Mouse (Mus musculus): ENCODE measurements at regions not wholly inside any gene's neighbourhood (a gene's known extent, or its start where the extent isn't known, plus 50 kb on each side); places are given as distances from the start of the nearest gene placed in this dataset.
"Not testable (repeated sequence)": the region's sequence is repeated elsewhere in the genome, so short reads cannot be mapped to it uniquely, and the experiment has no call there.

- Histone ChIP-seq H3K4me1 (ENCODE audit: control insufficient read depth, insufficient read depth, low read length) (no peaks in the 10 kb centered on the region), H3K27ac (ENCODE audit: insufficient read depth, low read length) (no peak overlapping the region), H3K4me3 (ENCODE audit: insufficient read depth, low read length) (no peak overlapping the region)
- no peak for TF ChIP-seq POLR2A (IDR thresholded peaks at IDR 0.05; ENCODE audit: extremely low read depth, insufficient read depth, low read length)
- TF ChIP-seq CTCF (IDR thresholded peaks at IDR 0.05; ENCODE audit: extremely low read depth, insufficient read depth, low read length), result no peak
These were observed 275.5 kb upstream of the Hsf2 start for GRCm38 (mm10) chr10:57210701-57211100.

GRCm38 (mm10) chr10:57231117-57231516, 255.1 kb upstream of the Hsf2 start:
- TF ChIP-seq CTCF (IDR thresholded peaks at IDR 0.05; ENCODE audit: extremely low read depth, insufficient read depth, low read length), result no peak
- no peak for TF ChIP-seq POLR2A (IDR thresholded peaks at IDR 0.05; ENCODE audit: extremely low read depth, insufficient read depth, low read length)
- H3K4me3 ChIP-seq (ENCODE audit: insufficient read depth, low read length), result no peak overlapping the region
- no peak overlapping the region for H3K27ac ChIP-seq (ENCODE audit: insufficient read depth, low read length)
- H3K4me1 ChIP-seq (ENCODE audit: control insufficient read depth, insufficient read depth, low read length), result no peaks in the 10 kb centered on the region

- Histone ChIP-seq H3K27ac (ENCODE audit: insufficient read depth, low read length) (no peak overlapping the region), H3K4me1 (ENCODE audit: control insufficient read depth, insufficient read depth, low read length) (no peaks in the 10 kb centered on the region), H3K4me3 (ENCODE audit: insufficient read depth, low read length) (no peak overlapping the region)
- TF ChIP-seq CTCF (IDR thresholded peaks at IDR 0.05; ENCODE audit: extremely low read depth, insufficient read depth, low read length), result no peak
- no peak for TF ChIP-seq POLR2A (IDR thresholded peaks at IDR 0.05; ENCODE audit: extremely low read depth, insufficient read depth, low read length)
These were observed 205.0 kb upstream of the Hsf2 start for GRCm38 (mm10) chr10:57281220-57281619.

GRCm38 (mm10) chr10:57282896-57283295, 203.3 kb upstream of the Hsf2 start:
- H3K27ac ChIP-seq (ENCODE audit: insufficient read depth, low read length), result no peak overlapping the region
- TF ChIP-seq CTCF (IDR thresholded peaks at IDR 0.05; ENCODE audit: extremely low read depth, insufficient read depth, low read length), result no peak
- TF ChIP-seq POLR2A (IDR thresholded peaks at IDR 0.05; ENCODE audit: extremely low read depth, insufficient read depth, low read length), result no peak
- no peak overlapping the region for H3K4me3 ChIP-seq (ENCODE audit: insufficient read depth, low read length)
- H3K4me1 ChIP-seq (ENCODE audit: control insufficient read depth, insufficient read depth, low read length), result no peaks in the 10 kb centered on the region

GRCm38 (mm10) chr10:57291596-57291995, 194.6 kb upstream of the Hsf2 start:
- Histone ChIP-seq H3K4me1 (ENCODE audit: control insufficient read depth, insufficient read depth, low read length) (no peaks in the 10 kb centered on the region), H3K27ac (ENCODE audit: insufficient read depth, low read length) (no peak overlapping the region), H3K4me3 (ENCODE audit: insufficient read depth, low read length) (no peak overlapping the region)
- TF ChIP-seq POLR2A (IDR thresholded peaks at IDR 0.05; ENCODE audit: extremely low read depth, insufficient read depth, low read length), result no peak
- no peak for TF ChIP-seq CTCF (IDR thresholded peaks at IDR 0.05; ENCODE audit: extremely low read depth, insufficient read depth, low read length)

GRCm38 (mm10) chr10:57313799-57314198, 172.4 kb upstream of the Hsf2 start:
- no peak overlapping the region for H3K27ac ChIP-seq (ENCODE audit: insufficient read depth, low read length)
- TF ChIP-seq CTCF (IDR thresholded peaks at IDR 0.05; ENCODE audit: extremely low read depth, insufficient read depth, low read length), result no peak
- TF ChIP-seq POLR2A (IDR thresholded peaks at IDR 0.05; ENCODE audit: extremely low read depth, insufficient read depth, low read length), result no peak
- no peak overlapping the region for H3K4me3 ChIP-seq (ENCODE audit: insufficient read depth, low read length)
- H3K4me1 ChIP-seq (ENCODE audit: control insufficient read depth, insufficient read depth, low read length), result no peaks in the 10 kb centered on the region

- no peak overlapping the region for H3K4me3 ChIP-seq (ENCODE audit: insufficient read depth, low read length)
- TF ChIP-seq POLR2A (IDR thresholded peaks at IDR 0.05; ENCODE audit: extremely low read depth, insufficient read depth, low read length) (no peak), CTCF (IDR thresholded peaks at IDR 0.05; ENCODE audit: extremely low read depth, insufficient read depth, low read length) (peak; percentile 49; the same call in 1 of the 2 replicates)
- H3K4me1 ChIP-seq (ENCODE audit: control insufficient read depth, insufficient read depth, low read length), result no peaks in the 10 kb centered on the region
- H3K27ac ChIP-seq (ENCODE audit: insufficient read depth, low read length), result no peak overlapping the region
These were observed 169.1 kb upstream of the Hsf2 start for GRCm38 (mm10) chr10:57317067-57317466.

- Histone ChIP-seq H3K27ac (ENCODE audit: insufficient read depth, low read length) (no peak overlapping the region), H3K4me1 (ENCODE audit: control insufficient read depth, insufficient read depth, low read length) (no peaks in the 10 kb centered on the region), H3K4me3 (ENCODE audit: insufficient read depth, low read length) (no peak overlapping the region)
- TF ChIP-seq CTCF (IDR thresholded peaks at IDR 0.05; ENCODE audit: extremely low read depth, insufficient read depth, low read length) (no peak), POLR2A (IDR thresholded peaks at IDR 0.05; ENCODE audit: extremely low read depth, insufficient read depth, low read length) (no peak)
These were observed 167.0 kb upstream of the Hsf2 start for GRCm38 (mm10) chr10:57319171-57319570.

- Histone ChIP-seq H3K27ac (ENCODE audit: insufficient read depth, low read length) (no peak overlapping the region), H3K4me3 (ENCODE audit: insufficient read depth, low read length) (no peak overlapping the region), H3K4me1 (ENCODE audit: control insufficient read depth, insufficient read depth, low read length) (no peaks in the 10 kb centered on the region)
- TF ChIP-seq POLR2A (IDR thresholded peaks at IDR 0.05; ENCODE audit: extremely low read depth, insufficient read depth, low read length) (no peak), CTCF (IDR thresholded peaks at IDR 0.05; ENCODE audit: extremely low read depth, insufficient read depth, low read length) (no peak)
These were observed 163.3 kb upstream of the Hsf2 start for GRCm38 (mm10) chr10:57322717-57323424.

GRCm38 (mm10) chr10:57324226-57324625, 162.0 kb upstream of the Hsf2 start:
- TF ChIP-seq CTCF (IDR thresholded peaks at IDR 0.05; ENCODE audit: extremely low read depth, insufficient read depth, low read length) (no peak), POLR2A (IDR thresholded peaks at IDR 0.05; ENCODE audit: extremely low read depth, insufficient read depth, low read length) (no peak)
- Histone ChIP-seq H3K27ac (ENCODE audit: insufficient read depth, low read length) (no peak overlapping the region), H3K4me1 (ENCODE audit: control insufficient read depth, insufficient read depth, low read length) (no peaks in the 10 kb centered on the region), H3K4me3 (ENCODE audit: insufficient read depth, low read length) (no peak overlapping the region)

- H3K4me3 ChIP-seq (ENCODE audit: insufficient read depth, low read length); H3K27ac ChIP-seq (ENCODE audit: insufficient read depth, low read length); H3K4me1 ChIP-seq (ENCODE audit: control insufficient read depth, insufficient read depth, low read length): not testable (repeated sequence)
These were observed 123.4 kb upstream of the Hsf2 start for GRCm38 (mm10) chr10:57362781-57363180.
